Mouse (Mus musculus) lung, postnatal 4 days (tissue): ENCODE results near the gene Gm10160.
A peak's percentile ranks its signal among the peaks of the same experiment; 100 is the strongest.
"Not testable (repeated sequence)": the region's sequence is repeated elsewhere in the genome, so short reads cannot be mapped to it uniquely, and the experiment has no call there.

Experiments
- DNase-seq, 2 experiments: peaks; one replicate each; pipeline ENCODE4 v3.0.0; 2021

The Gm10160 gene

GRCm38 (mm10) chr7:81856221-81856620 is 627 bp upstream of the Gm10160 start:
- DNase-seq, result no peak

DNA sequence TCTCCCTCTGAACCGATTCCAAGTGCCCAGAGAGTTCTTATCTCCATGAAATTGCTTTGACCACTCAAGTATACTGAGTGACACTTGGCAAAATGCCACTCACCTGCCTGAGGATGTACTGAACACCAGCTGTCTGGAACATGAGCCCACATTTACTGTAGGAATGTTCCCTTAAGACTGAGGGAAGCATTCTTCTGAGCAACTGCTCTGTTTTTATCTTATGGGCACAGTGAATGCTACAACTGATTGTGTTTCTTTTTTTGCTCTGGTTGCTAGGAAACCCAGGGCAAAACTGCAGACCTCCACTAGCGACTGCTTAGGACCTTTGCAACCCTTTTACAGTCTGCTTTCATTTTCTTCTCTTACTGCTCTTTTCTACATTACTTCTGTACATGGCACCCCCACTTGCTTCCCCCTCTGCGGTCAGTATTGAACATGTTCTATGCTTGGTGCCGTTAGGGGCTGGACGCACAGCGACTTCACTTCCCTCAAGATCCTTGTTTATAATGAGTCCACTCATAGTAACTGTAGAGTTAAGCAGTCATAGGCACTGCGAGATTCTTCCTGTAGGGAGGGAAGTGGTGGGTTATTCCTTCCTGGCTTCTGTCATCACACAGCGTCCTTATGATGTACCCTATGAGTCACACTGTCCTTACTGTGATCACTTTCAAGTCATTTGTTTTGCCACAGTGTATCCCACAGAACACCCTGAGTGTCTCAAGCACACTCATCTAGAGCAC is 856 bp downstream of the Gm10160 start:
- peak in 1 of 2 experiments; percentile 28 for DNase-seq

DNA sequence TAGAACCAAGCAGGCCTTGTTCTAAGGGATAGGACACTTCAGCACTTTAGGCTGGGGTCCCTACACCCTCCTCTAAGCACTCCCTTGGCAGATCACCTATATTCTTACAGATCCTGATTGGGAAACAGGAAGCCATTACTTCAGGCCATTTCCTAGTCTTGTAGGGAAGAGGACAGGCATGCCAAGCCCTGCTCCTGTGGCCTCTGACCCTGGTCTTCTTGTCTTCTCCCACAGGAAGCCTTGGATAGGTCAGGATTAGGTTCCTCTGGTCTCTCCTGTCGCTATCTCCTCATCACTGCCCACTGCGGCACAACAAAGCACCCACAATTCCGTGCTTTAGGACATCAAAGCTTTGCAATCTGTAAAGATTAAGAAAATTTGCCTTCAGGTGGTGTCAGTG is 3.9 kb downstream of the Gm10160 start:
- DNase-seq, result no peak

DNA sequence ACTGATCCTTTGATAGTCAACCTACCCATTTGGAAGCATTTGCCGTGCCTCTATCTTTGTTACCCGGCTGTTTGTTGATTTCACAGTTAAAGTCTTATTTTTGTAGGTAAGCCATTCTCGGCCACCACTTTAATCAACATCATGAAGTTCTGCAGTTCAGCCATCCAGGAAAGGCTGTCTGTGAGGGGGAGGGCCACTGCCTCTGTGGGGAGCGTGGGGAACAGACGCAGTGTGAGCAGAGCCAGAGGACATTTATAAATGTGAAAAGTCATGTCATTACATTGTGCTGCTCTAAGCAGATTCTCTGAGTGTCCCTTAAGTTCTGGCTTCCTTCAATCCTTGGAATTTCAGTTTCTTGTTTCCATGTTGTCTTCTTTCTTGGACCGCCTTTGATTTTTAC is 5.4 kb downstream of the Gm10160 start:
- no peak for DNase-seq

DNA sequence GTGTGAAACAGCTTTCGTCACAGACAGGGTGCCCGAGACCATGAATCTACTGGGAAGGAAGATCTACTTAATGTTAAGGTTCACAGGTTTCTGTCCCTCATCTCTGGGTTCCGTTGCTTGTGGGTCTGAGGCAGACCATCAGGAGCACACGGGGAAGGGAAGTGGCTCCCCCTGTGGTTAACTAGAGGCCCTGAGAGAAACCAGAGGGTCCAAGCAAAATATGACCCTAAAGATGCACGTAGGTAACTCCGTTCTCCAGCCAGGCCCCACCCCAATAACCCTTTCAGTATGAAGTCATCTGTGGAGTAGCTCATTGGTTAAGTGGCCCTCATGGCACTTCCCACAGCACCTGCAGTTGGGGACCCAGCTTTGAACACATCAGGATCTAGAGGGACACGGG is 6.0 kb downstream of the Gm10160 start:
- DNase-seq, result no peak

DNA sequence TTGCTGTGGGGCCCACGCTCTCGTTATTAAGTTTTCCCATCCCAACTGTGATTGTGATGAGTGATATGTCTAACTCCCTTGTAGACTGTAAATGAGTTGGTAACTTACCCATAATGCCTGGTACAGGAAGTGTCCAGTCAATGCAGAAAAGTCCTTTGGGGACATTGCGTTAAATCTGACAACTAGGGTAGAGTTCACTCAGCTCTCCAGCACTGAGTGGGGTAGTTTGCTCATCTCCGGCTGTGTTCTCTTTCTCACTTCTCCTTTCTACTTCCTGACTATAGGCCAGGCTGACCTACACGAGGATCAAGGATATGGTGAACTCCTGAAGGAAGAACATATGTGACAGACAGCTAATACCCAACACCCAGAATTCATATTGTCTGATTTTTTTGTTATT is 6.4 kb downstream of the Gm10160 start:
- no peak for DNase-seq

DNA sequence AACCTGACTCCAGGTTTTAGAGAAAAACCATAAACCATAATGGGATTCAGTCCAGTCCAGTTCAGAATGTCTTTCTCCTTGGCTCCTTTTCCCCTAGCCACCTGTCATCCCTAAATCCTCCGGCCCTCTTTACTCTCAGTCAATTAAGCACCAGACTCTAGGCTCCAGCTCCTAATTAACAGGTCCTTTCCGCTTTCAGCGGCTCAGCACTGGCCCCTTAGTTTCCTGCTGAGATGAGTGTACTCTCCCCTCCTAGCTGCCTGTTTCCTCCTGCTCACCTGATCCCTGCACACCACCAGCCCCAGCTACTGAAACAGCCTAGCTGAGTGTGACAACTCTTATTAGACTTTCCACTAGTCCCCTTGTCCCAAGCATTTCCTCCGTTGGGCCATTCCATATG is 7.8 kb downstream of the Gm10160 start:
- no peak for DNase-seq

- DNase-seq, result no peak
Measured at GRCm38 (mm10) chr7:81847010-81847409, 8.6 kb downstream of the Gm10160 start.

GRCm38 (mm10) chr7:81846008-81846407 is 9.6 kb downstream of the Gm10160 start:
- DNase-seq, result no peak

- DNase-seq, result no peak
Measured at GRCm38 (mm10) chr7:81845313-81845712, 10.3 kb downstream of the Gm10160 start.

GRCm38 (mm10) chr7:81844801-81845200 is 10.8 kb downstream of the Gm10160 start:
- DNase-seq, result no peak

DNA sequence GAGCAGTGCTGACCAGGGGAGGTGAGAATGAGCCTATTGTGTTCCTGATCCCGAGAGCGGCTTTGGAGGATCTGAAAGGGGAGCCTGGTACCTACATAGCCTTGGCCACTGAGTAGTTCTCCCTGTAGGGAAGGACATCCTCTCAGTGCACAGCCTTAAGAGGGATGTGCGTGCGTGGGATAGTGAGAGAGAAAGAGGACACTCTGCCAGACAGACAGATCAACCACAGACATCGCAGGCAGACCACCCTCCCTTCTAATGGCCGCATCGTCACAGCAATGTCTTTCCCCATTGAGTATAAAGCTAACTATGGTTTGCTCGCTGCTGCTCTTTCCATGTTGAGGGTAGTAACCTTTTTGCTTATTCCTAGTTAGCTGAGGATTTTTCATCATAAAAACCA is 11.7 kb downstream of the Gm10160 start:
- DNase-seq, result no peak

DNA sequence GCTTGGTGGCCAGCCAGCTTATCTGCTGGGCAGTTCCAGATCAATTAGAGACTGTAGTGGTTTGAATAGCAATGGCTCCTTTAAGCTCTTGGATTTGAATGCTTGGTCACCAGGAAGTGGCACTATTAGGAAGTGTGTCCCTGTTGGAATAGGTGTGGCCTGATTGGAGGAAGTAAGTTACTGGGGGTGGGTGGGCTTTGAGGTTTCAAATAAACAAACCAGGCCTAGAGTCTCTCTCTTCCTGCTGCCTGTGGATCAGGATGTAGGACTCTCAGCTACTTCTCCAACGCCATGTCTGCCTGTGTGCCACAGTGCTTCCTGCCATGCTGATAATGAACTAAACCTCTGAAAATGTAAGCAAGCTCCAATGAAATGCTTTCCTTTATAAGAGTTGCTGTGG is 12.6 kb downstream of the Gm10160 start:
- DNase-seq, result no peak

DNA sequence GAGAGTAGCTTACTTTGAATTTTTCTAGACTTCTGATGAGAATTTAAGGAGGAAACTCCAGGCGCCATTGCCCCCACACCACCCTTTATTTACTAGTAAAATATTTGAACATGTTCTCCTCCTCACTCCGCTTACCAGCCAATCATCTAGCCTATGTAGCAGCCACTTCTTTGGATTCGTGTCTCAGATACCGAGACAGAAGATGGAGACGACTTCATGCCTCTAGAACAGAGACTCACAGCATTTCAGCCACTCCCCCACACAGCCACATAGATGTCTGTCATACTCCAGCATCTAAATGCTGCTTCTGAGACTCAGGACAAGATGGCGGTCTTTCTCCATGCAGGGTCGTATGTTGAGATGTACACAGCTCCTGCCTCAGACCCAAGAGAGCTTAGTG is 13.5 kb downstream of the Gm10160 start:
- no peak for DNase-seq

DNA sequence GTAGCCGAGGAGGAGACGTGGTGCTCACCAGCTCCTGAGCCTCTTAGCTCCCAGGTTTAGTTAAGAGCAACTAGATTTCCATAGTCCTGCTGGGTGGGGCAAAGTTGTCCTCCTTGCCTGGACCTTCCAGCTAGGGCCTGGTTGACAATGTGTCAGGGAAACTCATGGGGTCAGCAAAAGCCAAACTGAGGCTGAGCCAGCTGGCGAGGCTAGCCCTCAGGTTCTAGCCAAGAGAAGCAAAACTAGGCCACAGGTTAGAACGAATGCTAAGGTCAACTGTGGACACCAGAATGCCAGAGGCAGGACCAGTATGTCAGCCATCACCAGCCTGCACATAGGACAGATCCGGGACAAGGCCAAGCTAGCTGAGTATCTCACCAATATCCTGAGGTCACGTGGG is 14.2 kb downstream of the Gm10160 start:
- no peak for DNase-seq

GRCm38 (mm10) chr7:81840661-81841181 is 14.9 kb downstream of the Gm10160 start:
- DNase-seq, result no peak

DNA sequence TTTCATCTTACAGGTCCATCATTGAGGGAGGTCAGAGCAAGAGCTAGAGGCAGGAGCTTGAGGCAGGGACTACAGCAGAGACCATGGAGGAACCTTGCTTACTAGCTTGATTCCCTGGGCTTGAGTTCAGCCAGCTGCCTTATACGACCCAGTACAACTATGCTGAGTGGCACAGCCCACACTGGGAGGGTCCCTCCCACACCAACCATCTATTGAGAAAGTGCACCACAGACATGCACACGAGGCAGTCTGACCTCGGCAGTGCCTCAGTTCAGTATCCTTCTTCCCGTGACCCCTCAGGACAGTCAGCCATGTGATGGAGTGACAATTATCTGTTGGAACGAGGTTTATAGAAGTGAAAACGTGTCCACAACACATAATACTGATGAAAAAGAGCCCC is 15.8 kb downstream of the Gm10160 start:
- DNase-seq, result no peak

- DNase-seq, result not testable (repeated sequence)
Measured at GRCm38 (mm10) chr7:81837771-81838170, 17.8 kb downstream of the Gm10160 start.

GRCm38 (mm10) chr7:81835430-81835829 is 20.2 kb downstream of the Gm10160 start:
- DNase-seq, result no peak

GRCm38 (mm10) chr7:81834847-81835246 is 20.7 kb downstream of the Gm10160 start:
- DNase-seq, result no peak

DNA sequence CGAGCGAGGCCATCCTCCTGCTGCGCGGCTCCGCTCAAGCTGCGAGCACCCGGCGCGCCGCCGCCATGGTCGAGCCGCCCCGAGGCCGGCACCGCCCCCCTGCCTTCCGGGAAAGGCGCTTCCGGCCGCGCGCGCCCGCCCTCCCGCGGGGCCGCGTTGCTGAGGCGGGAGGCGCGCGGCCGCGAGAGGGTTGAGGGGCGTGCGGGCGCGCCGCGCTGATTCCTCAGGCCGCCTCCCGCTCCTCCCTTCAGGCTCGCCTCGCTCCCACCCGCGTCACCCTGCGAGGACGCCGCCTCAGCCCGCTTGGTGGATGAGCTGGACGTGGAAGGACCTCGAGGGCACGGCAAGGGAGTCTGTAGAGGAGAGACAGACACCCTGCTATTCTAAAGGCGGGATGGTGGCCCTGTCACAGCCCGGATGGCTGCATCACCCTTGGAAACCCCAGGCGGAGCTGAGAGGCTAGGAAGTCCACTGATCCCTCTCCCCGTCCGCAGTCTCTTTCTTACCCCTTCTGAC is 26.2 kb downstream of the Gm10160 start, which contains the start of gene Btbd1:
TSS of gene Btbd1 (minus strand) at position 53 of the 516 bp plus-strand sequence.
- DNase-seq, result peak; percentile 91 to 95

DNA sequence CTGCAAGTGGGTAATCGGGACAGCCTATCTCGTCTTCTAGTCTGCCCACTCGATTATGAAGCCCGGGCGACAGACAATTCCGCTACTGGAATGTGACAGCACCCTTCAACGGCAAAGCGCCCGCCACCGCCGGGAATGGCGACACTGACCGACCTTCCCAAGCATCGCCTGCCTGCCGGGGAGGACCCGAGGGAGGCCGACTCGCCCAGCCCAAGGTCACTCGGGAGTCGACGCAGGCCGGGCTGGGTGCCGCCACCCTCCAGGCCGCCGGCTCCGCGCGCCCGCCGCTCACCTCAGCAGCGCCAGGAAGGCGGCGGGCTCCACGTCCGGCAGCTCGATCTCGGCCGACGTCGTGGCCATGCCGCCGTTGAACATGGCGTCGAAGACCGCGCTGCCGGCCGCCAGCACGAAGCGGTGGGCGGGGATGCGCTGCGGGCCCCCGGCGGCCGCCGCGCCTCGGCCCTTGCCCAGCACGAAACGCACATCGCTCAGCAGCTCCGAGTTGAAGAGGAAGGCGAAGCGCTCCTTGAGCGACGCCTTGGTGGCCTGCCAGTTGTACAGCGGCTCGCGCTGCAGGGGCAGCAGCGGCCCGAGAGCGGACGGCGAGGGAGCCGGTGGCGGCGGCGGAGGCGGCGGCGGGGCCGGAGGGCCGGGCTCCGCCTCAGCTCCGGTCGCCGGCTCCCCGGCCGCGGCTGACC is 26.8 kb downstream of the Gm10160 start:
- DNase-seq, result no peak

GRCm38 (mm10) chr7:81827806-81828667 is 27.6 kb downstream of the Gm10160 start:
- no peak for DNase-seq
